Mouse (Mus musculus) urinary bladder, adult 2 months (tissue): ENCODE data around the gene Olfm3. TPM values are rescaled to one million over a fixed set of nuclear protein-coding genes. Genes with fewer than 3 reads are reported as not detected.

ENCODE experiments used
- DNase-seq: peaks from one replicate; pipeline ENCODE4 v3.0.0; 2022; ENCODE audit warnings: low spot score
- polyA plus RNA-seq: library from polyadenylated mRNA; depleted of rRNA; stranded (reverse); fragments of >200 nt; gene quantifications from 2 replicates; pipeline ENCODE4 v1.2.3, GENCODE M21; 2012; rRNA removed

Gene Olfm3
- polyA plus RNA-seq, result 0.01 and 0.03 TPM in 2 replicates

DNA sequence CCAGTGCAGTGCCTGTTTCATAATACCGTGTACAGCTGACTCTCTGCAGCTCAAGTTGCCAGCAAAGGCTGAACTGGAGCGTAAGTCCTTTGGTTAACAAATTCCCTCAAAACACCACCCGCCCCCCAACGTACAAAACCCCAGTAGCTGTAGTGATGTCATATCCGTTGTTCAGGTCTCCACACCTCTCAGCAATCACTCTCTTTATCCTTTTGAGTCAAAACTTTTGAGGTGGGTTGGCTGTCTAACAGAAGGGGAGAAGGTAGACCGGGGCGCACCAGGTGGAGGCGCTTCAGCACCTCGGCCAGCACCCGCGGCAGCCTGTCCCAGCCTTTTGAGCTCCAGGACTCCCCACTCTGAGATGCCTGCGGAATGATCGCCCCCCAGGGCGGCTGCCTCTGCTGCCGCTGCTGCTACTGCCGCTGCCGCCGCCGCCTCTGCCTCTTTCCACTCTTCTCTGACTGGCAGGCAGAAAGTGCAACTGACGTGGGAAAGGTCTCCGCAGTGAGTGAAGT, at the start of gene Olfm3:
Olfm3 (plus strand) TSS at position 155 of the 515 bp plus-strand sequence.
- no peak for DNase-seq

- no peak for DNase-seq
Observed at GRCm38 (mm10) chr3:114889764-114890163, 14.1 kb upstream of the Olfm3 start.

GRCm38 (mm10) chr3:114904633-114905423, 950 bp downstream of the Olfm3 start:
- DNase-seq, result no peak

DNA sequence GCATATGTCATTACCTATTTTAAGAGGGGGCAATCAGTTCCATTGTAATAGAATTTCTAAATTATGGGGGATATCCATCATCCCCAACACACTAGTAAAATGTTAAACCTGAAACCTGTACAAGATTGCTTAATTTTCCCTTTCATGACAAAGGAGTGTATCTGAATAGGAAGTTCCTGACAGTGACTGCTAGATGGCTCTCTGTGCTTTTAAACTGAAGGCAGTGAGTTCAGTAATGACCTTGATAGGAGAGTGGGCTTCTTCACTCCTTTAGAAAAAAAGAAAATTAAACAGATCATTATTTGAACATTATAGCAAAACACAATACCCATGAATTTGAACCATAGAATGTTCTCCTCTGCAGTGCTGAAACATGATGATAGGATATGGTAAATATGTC, 3.7 kb downstream of the Olfm3 start:
- DNase-seq, result no peak

DNA sequence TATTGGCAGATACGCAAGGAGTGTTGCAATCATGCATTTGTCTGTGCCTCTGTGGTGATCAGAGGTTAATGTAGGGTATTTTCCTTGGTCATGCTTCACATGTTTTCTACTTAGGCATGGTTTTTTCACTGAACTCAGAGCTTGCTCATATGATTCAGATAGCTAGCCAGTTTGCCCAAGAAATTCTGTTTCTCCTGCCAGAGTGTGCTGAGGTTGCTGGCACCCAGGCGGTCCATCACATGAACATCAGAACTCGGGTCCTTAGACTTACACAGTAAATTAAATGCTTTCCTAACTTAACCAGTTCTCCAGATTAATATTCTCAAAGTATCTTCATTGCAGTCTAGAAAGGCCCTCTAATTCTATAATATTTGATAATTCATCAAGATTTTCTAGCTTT, 5.0 kb downstream of the Olfm3 start:
- no peak for DNase-seq

- DNase-seq, result no peak
Observed at GRCm38 (mm10) chr3:114920102-114920501, 16.2 kb downstream of the Olfm3 start.

DNA sequence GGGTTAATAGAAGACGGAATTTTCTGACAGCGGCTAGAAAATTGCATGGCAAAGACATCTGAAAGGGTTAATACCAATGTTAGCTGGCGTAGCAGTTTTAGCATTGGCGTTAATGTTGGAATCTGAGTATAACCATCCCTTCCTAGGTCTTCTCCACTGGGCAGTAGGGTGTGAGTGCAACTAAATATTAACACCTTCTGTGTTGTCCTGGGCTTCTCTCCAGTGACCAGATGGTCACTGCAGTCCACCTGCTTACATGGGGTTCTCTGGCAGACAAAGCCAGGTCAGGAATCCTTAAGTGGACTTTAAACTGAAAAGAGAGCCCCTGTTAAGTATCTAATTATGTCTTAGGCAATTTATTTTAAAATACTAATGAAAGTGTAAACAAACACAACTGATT, 25.7 kb downstream of the Olfm3 start:
- no peak for DNase-seq

DNA sequence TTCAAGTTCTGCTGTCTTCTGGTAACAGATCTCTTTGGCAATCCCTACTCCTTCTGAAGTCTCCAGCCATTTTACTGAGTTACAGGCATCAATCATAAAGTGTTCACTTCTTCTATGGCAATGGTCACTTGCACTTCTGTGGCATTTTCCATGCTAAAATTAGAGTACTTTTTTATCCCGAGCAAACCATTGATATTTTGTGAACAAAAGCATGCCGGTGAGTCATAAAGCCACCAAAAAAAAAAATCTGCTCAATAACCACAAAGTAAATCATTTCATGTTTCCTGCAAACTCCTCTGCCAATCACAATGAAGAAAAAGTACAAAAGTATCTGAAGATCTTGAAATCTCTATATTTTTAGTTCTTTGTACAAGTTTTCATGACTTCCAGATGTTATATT, 26.5 kb downstream of the Olfm3 start:
- no peak for DNase-seq

DNA sequence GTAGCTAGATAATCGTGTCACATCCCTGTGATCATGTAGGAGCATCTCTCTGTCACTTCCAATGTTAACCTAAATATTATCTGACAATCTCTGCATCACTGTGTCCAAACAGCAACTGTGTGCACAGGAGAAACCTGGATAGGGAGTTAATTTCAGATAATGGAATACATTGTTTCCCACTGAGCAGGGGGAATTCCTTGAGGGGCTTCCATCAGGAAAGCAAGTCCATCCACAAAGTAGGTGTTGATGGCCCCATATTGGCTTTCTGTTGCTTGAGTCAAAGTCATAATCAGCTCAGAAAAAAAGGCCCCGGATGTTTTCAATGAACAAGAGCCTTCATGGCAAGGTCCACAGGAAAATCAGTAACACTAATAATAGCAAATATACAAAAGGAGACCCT, 26.9 kb downstream of the Olfm3 start:
- DNase-seq, result no peak

- no peak for DNase-seq
Observed at GRCm38 (mm10) chr3:114932881-114933280, 29.0 kb downstream of the Olfm3 start.

DNA sequence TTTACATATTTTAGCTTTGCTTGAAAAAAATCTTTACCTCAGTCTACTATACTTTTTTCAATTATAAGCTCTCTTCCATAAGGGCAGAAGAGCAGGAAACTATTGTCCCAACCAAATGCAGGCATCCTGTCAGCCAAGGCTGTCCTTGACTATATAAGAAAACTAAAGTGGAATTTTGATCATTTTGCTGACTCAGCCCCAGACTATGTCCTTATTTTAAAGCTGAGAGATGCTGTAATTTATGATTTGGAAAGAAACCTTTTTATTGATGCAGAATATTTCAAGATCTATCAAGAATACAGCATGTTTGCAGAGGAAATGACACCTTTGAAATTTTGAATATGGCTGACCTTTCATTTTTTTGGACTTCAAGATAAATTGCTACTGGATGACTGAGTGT, 51.0 kb downstream of the Olfm3 start:
- DNase-seq, result no peak

DNA sequence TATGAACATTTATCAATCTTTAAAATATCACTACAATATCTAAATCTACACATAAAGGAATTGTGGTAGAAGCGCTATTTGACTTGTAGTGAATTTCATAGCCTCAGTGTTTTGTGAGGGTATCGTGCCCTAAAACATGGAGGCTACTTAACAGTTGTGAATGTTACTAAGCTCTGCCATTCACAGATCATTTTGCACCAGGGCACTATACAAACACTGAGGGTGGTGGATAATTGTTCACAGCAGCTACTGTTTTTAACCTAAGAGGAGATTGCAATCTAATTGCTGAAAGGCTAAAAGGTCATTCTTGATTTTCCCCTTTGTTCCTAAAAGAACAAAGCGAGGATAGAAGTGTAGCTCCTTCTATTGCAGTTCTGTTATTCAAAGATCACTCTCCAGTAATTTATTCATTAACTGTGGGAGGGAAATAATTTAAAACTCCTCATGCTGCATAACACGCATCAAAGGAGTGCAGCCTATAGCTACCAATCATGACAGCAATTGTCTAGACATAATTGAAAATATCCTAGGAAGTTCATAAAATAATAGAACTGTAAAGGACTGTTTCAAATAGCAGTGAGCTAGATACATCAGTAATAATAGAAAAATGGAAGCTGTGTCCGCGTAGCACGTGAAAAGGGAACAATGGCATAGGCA, 55.6 kb downstream of the Olfm3 start:
- DNase-seq, result no peak

DNA sequence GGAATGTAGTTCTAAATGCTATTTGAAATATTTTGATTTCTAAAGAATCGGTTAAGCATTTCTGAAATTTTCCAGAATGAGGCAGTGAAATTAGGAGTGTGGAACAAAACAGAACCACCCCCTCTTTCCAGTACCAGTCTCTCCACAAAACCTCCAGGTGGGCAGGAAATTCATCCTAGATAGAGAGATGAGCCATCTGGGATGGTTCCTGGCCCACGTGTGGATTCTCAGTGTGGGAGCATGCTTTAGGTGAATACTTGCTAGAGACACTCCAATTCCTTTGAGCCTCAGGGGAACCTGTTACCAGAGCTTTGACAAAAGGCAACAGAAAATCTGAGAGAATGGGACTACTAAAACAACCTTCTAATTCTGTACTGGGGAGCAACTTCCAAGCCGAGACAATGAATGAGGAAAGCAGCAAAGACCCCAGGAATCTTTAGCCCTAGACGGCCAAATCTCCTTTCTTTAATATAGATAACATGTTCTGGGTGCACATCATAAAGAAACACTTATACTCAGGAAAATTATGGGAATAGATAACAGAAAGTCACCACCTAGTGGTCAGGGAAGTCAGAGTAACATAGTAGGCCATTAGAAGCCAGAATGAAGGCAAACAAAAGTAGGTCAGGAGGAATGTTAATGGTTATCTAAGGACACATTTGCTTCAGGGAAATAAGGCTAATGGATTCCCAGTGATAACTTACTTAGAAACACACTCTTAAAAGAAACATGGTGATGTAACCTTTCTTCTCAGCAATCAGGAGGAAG, 58.6 kb downstream of the Olfm3 start:
- DNase-seq, result no peak

- DNase-seq, result no peak
Observed at GRCm38 (mm10) chr3:114971183-114971582, 67.3 kb downstream of the Olfm3 start.

DNA sequence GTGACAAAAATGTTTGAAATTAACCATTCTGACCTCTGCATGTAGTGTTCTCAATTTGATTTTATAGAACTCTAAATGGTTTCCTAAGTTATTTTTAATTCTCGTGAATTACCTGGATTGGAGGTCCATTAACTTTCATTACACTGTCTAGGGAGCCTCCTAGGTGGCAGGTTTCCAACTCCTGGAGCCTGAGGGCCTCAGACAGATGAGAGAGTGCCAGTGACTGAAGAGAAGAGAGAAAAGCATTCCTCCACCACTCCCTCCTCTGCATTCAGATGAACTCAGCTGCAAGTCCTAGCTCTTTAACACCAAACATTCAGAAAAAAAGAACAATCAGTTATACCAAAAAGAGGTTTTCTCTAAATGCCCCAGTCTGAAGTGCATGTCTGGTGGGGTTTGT, 68.6 kb downstream of the Olfm3 start:
- DNase-seq, result no peak

DNA sequence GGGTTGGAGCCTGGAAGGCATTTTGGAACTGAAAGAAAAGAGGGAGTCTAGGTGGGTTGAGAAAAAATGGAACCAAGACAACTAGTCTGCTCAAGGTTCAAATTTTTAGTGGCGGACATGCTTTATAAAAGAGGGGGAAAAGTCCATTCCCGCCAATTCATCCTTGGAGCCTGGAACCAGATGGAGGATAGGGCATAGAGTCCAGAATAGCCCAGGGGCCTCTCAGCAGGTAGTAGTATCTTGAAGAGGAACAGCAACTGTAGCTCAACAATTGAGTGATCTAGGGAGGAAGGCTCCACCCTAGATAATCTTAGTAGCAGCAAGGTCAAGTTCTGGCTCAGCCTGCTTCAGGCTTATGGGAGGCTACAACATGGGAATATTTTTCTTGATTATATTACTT, 87.0 kb downstream of the Olfm3 start:
- no peak for DNase-seq

DNA sequence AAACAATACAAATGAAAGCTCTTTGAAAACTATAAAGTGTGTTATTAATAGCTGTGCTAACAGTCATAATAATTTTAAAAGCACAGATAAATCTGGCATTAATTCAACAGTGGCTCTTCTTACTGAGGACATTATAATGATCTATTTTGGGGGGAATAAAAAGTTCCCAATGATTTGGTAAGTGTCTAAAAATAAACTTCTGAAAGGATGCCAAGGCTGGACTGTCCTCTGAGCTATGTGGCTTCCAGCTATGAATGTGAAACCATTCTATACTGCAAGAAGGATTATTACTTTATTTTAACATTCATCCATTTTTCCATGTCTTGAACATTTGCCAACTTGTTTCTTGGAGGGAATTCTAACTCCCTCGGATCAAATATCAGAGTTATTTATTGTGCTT, 92.1 kb downstream of the Olfm3 start:
- no peak for DNase-seq

DNA sequence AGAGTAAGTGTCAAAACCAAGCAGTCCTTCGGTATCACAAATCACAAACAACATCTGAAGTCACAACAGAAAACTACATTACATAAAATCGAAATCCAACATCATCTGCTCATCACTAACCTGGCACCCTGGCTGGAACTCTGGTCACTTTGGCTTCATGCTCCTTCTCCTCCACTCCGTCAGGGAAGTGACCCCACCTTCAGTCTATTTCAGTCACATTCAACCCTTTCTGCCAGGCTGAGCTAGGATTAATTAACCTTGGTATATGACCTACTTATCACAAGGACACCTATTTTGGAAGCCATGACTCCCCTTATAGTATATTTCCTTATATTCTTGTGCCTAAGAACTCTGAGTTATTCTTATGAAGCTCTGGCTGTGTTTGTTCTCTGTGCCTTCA, 123.7 kb downstream of the Olfm3 start:
- DNase-seq, result no peak

GRCm38 (mm10) chr3:115028046-115028445, 124.2 kb downstream of the Olfm3 start:
- no peak for DNase-seq

- no peak for DNase-seq
Observed at GRCm38 (mm10) chr3:115028611-115029010, 124.7 kb downstream of the Olfm3 start.

GRCm38 (mm10) chr3:115049060-115049459, 145.2 kb downstream of the Olfm3 start:
- DNase-seq, result no peak

- DNase-seq, result no peak
Observed at GRCm38 (mm10) chr3:115064901-115065300, 161.0 kb downstream of the Olfm3 start.
